Mouse (Mus musculus): ENCODE results near the gene Scnn1a.

Scnn1a gene

GRCm38 (mm10) chr6:125309406-125309805 lies 11.1 kb upstream of the Scnn1a start:
- no peak for DNase-seq (ENCODE audit: low spot score)

- no peak for DNase-seq (ENCODE audit: low spot score)
Observed at GRCm38 (mm10) chr6:125312171-125312570, 8.3 kb upstream of the Scnn1a start.

GRCm38 (mm10) chr6:125312581-125313355 lies 7.7 kb upstream of the Scnn1a start:
- DNase-seq (ENCODE audit: low spot score): no peak

- peak; percentile 82 for DNase-seq (ENCODE audit: low spot score)
Observed at GRCm38 (mm10) chr6:125313546-125314230, 6.8 kb upstream of the Scnn1a start, which contains the start of gene Ltbr. TSS of gene Ltbr (minus strand) at chr6:125313885.

GRCm38 (mm10) chr6:125314231-125314563 lies 6.3 kb upstream of the Scnn1a start:
- no peak for DNase-seq (ENCODE audit: low spot score)

GRCm38 (mm10) chr6:125314746-125315145 lies 5.7 kb upstream of the Scnn1a start:
- no peak for DNase-seq (ENCODE audit: low spot score)

GRCm38 (mm10) chr6:125317077-125317476 lies 3.4 kb upstream of the Scnn1a start:
- DNase-seq (ENCODE audit: low spot score): no peak

GRCm38 (mm10) chr6:125318981-125319918 lies 1.2 kb upstream of the Scnn1a start:
- no peak for DNase-seq (ENCODE audit: low spot score)

GRCm38 (mm10) chr6:125319919-125320296 lies 551 bp upstream of the Scnn1a start:
- no peak for DNase-seq (ENCODE audit: low spot score)

GRCm38 (mm10) chr6:125321114-125321855 lies 826 bp downstream of the Scnn1a start:
- no peak for DNase-seq (ENCODE audit: low spot score)

GRCm38 (mm10) chr6:125322794-125323193 lies 2.3 kb downstream of the Scnn1a start:
- DNase-seq (ENCODE audit: low spot score): no peak

GRCm38 (mm10) chr6:125323547-125323946 lies 3.1 kb downstream of the Scnn1a start:
- no peak for DNase-seq (ENCODE audit: low spot score)

- no peak for DNase-seq (ENCODE audit: low spot score)
Observed at GRCm38 (mm10) chr6:125325337-125325736, 4.9 kb downstream of the Scnn1a start.

- DNase-seq (ENCODE audit: low spot score): no peak
Observed at GRCm38 (mm10) chr6:125328243-125328642, 7.8 kb downstream of the Scnn1a start.

GRCm38 (mm10) chr6:125330626-125331326 lies 10.3 kb downstream of the Scnn1a start:
- DNase-seq (ENCODE audit: low spot score): peak; percentile 92

GRCm38 (mm10) chr6:125333112-125333899 lies 12.8 kb downstream of the Scnn1a start:
- no peak for DNase-seq (ENCODE audit: low spot score)

GRCm38 (mm10) chr6:125334356-125334755 lies 13.9 kb downstream of the Scnn1a start:
- no peak for DNase-seq (ENCODE audit: low spot score)

- DNase-seq (ENCODE audit: low spot score): no peak
Observed at GRCm38 (mm10) chr6:125338791-125339660, 18.6 kb downstream of the Scnn1a start.

GRCm38 (mm10) chr6:125340244-125340643 lies 19.8 kb downstream of the Scnn1a start:
- no peak for DNase-seq (ENCODE audit: low spot score)
